11 mouse cellular contexts compared by ENCODE assay signal in genomic region chr1:120272605-120273004, GRCm38 (mm10). TPM values are rescaled to one million over a fixed set of nuclear protein-coding genes. Genes with fewer than 3 reads are reported as not detected.
DNase-seq lines count a peak whose midpoint lies in the region; ATAC-seq and TF ChIP-seq lines count a peak whose summit lies in the region.
"Had no signal": no experiment of that assay in that cellular context is flagged by ENCODE, and none has a peak within 500 bp of the region (broad histone marks: within the 10 kb centered on the region; RNA-seq: fewer than 3 reads in every experiment).

Gene Steap3 (minus strand): TSS chr1:120272705.

- intact Hi-C loops in heart, adult 2 months (cut with DNase I) = no loop called here

- TF ChIP-seq POLR2A in heart, adult 2 months (IDR thresholded peaks at IDR 0.05; ENCODE audit: insufficient read depth, low read depth, low read length) = no peak

- no peak for ATAC-seq in heart, embryonic 12.5 days (ENCODE audit: insufficient number of reproducible peaks, low FRiP score)
- ATAC-seq in liver, postnatal 0 days = no peak
- ATAC-seq: midbrain, embryonic 13.5 days had no signal

- H3K4me3 ChIP-seq in heart, adult 2 months = no peak within 1 kb of the TSS
- no peak within 1 kb of the TSS for H3K4me3 ChIP-seq in brown adipose tissue, adult 24 weeks (ENCODE audit: insufficient read depth, low read depth, low read length)
- no peak within 1 kb of the TSS for H3K4me3 ChIP-seq in heart, embryonic 12.5 days
- no peak within 1 kb of the TSS for H3K4me3 ChIP-seq in liver, postnatal 0 days (ENCODE audit: low read depth, low read length)
- no peak within 1 kb of the TSS for H3K4me3 ChIP-seq in limb, embryonic 10.5 days
- H3K4me3 ChIP-seq: midbrain, embryonic 13.5 days had no signal

- H3K27me3 ChIP-seq in heart, adult 2 months (ENCODE audit: control insufficient read depth, insufficient read depth, low read length) = no peaks in the 10 kb centered on the region
- no peaks in the 10 kb centered on the region for H3K27me3 ChIP-seq in heart, embryonic 12.5 days (replicated peaks)
- H3K27me3 ChIP-seq in liver, postnatal 0 days (ENCODE audit: insufficient read depth, low read length) = no peaks in the 10 kb centered on the region
- no peaks in the 10 kb centered on the region for H3K27me3 ChIP-seq in limb, embryonic 10.5 days (ENCODE audit: low read depth, poor library complexity, severe bottlenecking)
- H3K27me3 ChIP-seq: midbrain, embryonic 13.5 days had no signal

- no peaks in the 10 kb centered on the region for H3K79me2 ChIP-seq in heart, adult 2 months (replicated peaks; ENCODE audit: control insufficient read depth, insufficient read depth, low read length)

- no peak for TF ChIP-seq CTCF in heart, adult 2 months (IDR thresholded peaks at IDR 0.05)
- no peak for TF ChIP-seq CTCF in liver, postnatal 0 days (IDR thresholded peaks at IDR 0.05; ENCODE audit: low read depth)

- H3K9ac ChIP-seq in heart, adult 2 months (ENCODE audit: low read depth, low read length) = no peak within 1 kb of the TSS
- H3K9ac ChIP-seq in heart, embryonic 12.5 days = no peak within 1 kb of the TSS
- no peak within 1 kb of the TSS for H3K9ac ChIP-seq in liver, postnatal 0 days (replicated peaks)
- H3K9ac ChIP-seq: midbrain, embryonic 13.5 days had no signal

- 90% methylated on average over 5 of the region's 5 CpGs for WGBS in heart, adult 2 months
- 85% methylated on average over 5 of the region's 5 CpGs for WGBS in heart, embryonic 12.5 days
- 92% methylated on average over 5 of the region's 5 CpGs for WGBS in liver, postnatal 0 days (ENCODE audit: insufficient replicate concordance)
- 93% methylated on average over 5 of the region's 5 CpGs for WGBS in limb, embryonic 10.5 days

- no peaks in the 10 kb centered on the region; the same call in 1 of the 2 replicates for H3K9me3 ChIP-seq in heart, embryonic 12.5 days (replicated peaks)
- no peaks in the 10 kb centered on the region for H3K9me3 ChIP-seq in liver, postnatal 0 days (ENCODE audit: low read length)
- H3K9me3 ChIP-seq in limb, embryonic 10.5 days (replicated peaks) = no peaks in the 10 kb centered on the region
- H3K9me3 ChIP-seq: midbrain, embryonic 13.5 days had no signal

- TF ChIP-seq EP300 in heart, adult 2 months (IDR thresholded peaks at IDR 0.05; ENCODE audit: insufficient read depth, low read depth, low read length) = no peak
- TF ChIP-seq EP300 in liver, postnatal 0 days (IDR thresholded peaks at IDR 0.05; ENCODE audit: low read depth) = no peak

- no peaks in the 10 kb centered on the region for H3K36me3 ChIP-seq in heart, adult 2 months (ENCODE audit: control insufficient read depth, insufficient read depth, low read length)
- H3K36me3 ChIP-seq in heart, embryonic 12.5 days = no peaks in the 10 kb centered on the region
- no peaks in the 10 kb centered on the region for H3K36me3 ChIP-seq in liver, postnatal 0 days (replicated peaks; ENCODE audit: insufficient read depth, low read length)
- H3K36me3 ChIP-seq in limb, embryonic 10.5 days = no peaks in the 10 kb centered on the region
- H3K36me3 ChIP-seq: midbrain, embryonic 13.5 days had no signal

- DNase-seq in heart, adult 2 months = no peak
- DNase-seq in heart, adult 9 months (ENCODE audit: low spot score in 2 of 2) = no peak
- no peak for DNase-seq in liver, postnatal 0 days
- DNase-seq in cerebellum, adult 9-10 months = no peak
- DNase-seq in limb, embryonic 10.5 days (ENCODE audit: low spot score) = no peak
- DNase-seq in ovary, postnatal 10 days (ENCODE audit: low spot score) = no peak
- DNase-seq: cerebellum, postnatal 25 days had no signal

- H3K4me1 ChIP-seq in heart, adult 2 months (ENCODE audit: control insufficient read depth, insufficient read depth, low read length) = no peaks in the 10 kb centered on the region
- H3K4me1 ChIP-seq in brown adipose tissue, adult 24 weeks (ENCODE audit: control insufficient read depth, insufficient read depth, insufficient read length, low read length) = no peaks in the 10 kb centered on the region
- H3K4me1 ChIP-seq in heart, embryonic 12.5 days (replicated peaks) = no peaks in the 10 kb centered on the region; the same call in 1 of the 2 replicates
- peaks cover 40% of the 10 kb centered on the region for H3K4me1 ChIP-seq in liver, postnatal 0 days (ENCODE audit: insufficient read depth)
- H3K4me1 ChIP-seq in limb, embryonic 10.5 days = no peaks in the 10 kb centered on the region

- no peak within 1 kb of the TSS for H3K27ac ChIP-seq in heart, adult 2 months
- no peak within 1 kb of the TSS for H3K27ac ChIP-seq in brown adipose tissue, adult 24 weeks (replicated peaks; ENCODE audit: low read depth, low read length)
- no peak within 1 kb of the TSS for H3K27ac ChIP-seq in heart, embryonic 12.5 days (ENCODE audit: poor library complexity, severe bottlenecking)
- H3K27ac ChIP-seq in liver, postnatal 0 days (ENCODE audit: low read depth) = no peak within 1 kb of the TSS
- no peak within 1 kb of the TSS for H3K27ac ChIP-seq in limb, embryonic 10.5 days
- H3K27ac ChIP-seq: kidney, postnatal 0 days; midbrain, embryonic 13.5 days had no signal

- H3K4me2 ChIP-seq in heart, embryonic 12.5 days = no peak within 1 kb of the TSS
- H3K4me2 ChIP-seq in liver, postnatal 0 days (ENCODE audit: low read depth, low read length) = no peak within 1 kb of the TSS
- H3K4me2 ChIP-seq: midbrain, embryonic 13.5 days had no signal

RNA-seq across cellular contexts. Expression of gene Steap3, which starts in this region (rescaled TPM):
- total RNA-seq in heart, adult 2 months (2021) = 10 to 100 TPM; 25.2 to 27.9 TPM
- 54.9 and 70.5 TPM in 2 replicates for polyA plus RNA-seq in heart, adult 2 months (2012; rRNA removed)
- polyA plus RNA-seq in brown adipose tissue, adult 24 weeks (2012; ENCODE audit: insufficient read depth, insufficient read length, missing spikeins) = 12.7 and 15.1 TPM in 2 replicates
- 14.2 and 16.0 TPM in 2 replicates for polyA plus RNA-seq in heart, embryonic 12.5 days (2016; fragmentation: Nextera tagmentation; extraction: Ambion mirVana)
- 27.2 TPM in 2 replicates for polyA plus RNA-seq in liver, postnatal 0 days (2015; fragmentation: Nextera tagmentation; extraction: Ambion mirVana)
- polyA plus RNA-seq in limb, embryonic 10.5 days (2016; fragmentation: Nextera tagmentation; extraction: Ambion mirVana) = 4.5 TPM in 2 replicates
